Mouse (Mus musculus) kidney, adult 2 months (tissue): Measurements from ENCODE around the gene Tgif2. TPM values are rescaled to one million over a fixed set of nuclear protein-coding genes. Genes with fewer than 3 reads are reported as not detected.
"Not testable (repeated sequence)": the region's sequence is repeated elsewhere in the genome, so short reads cannot be mapped to it uniquely, and the experiment has no call there.

Experiments
- DNase-seq: peaks from one replicate; pipeline ENCODE4 v3.0.0; 2021
- H3K27ac ChIP-seq: fragments of 200-500 bp; 2 replicates; pipeline ENCODE4 v1.5.1; 2012; ENCODE audit warnings: low read depth, low read length, control low read depth, inconsistent platforms; ENCODE audit not compliant: insufficient read depth
- H3K27me3 ChIP-seq: fragments of 200-500 bp; replicated peaks from 2 replicates; pipeline ENCODE4 v1.6.1; 2012; ENCODE audit warnings: mild to moderate bottlenecking, moderate library complexity, low read length, inconsistent platforms; ENCODE audit not compliant: control insufficient read depth, insufficient read depth
- H3K36me3 ChIP-seq: fragments of 200-500 bp; 2 replicates; pipeline ENCODE4 v1.6.1; 2012; ENCODE audit warnings: mild to moderate bottlenecking, moderate library complexity, low read length, inconsistent platforms; ENCODE audit not compliant: control insufficient read depth, insufficient read depth
- H3K4me1 ChIP-seq: fragments of 200-500 bp; 2 replicates; pipeline ENCODE4 v1.6.1; 2011; ENCODE audit warnings: low read length; ENCODE audit not compliant: control insufficient read depth, insufficient read depth
- H3K4me3 ChIP-seq: fragments of 200-500 bp; 2 replicates; pipeline ENCODE4 v1.5.1; 2011; ENCODE audit warnings: mild to moderate bottlenecking, low read depth, low read length, control low read depth; ENCODE audit not compliant: insufficient read depth
- CTCF ChIP-seq: fragments of 200-500 bp; conservative IDR thresholded peaks from 2 replicates; pipeline ENCODE4 v1.5.1; 2011; ENCODE audit warnings: low read depth, mild to moderate bottlenecking, control low read depth, low read length, moderate library complexity, mixed read lengths; ENCODE audit not compliant: insufficient read depth, insufficient read length
- POLR2A ChIP-seq: fragments of 200-500 bp; IDR thresholded peaks from one replicate; pipeline ENCODE4 v1.6.1; 2011; ENCODE audit warnings: low read depth, low read length, control low read depth
- WGBS: fragments of 180-500 bp; shearing (Covaris S2); methylation state at CpG from one replicate; pipeline ENCODE4 v1.1.7; 2018; 5-methylcytosine and 5-hydroxymethylcytosine counted together
- polyA plus RNA-seq: library from polyadenylated mRNA; depleted of rRNA; stranded (reverse); fragments of >200 nt; gene quantifications from 2 replicates; pipeline ENCODE4 v1.2.3, GENCODE M21; 2012; rRNA removed

The Tgif2 gene
- polyA plus RNA-seq, 1 experiment, result 3.8 TPM

- no peak overlapping the region for H3K4me3 ChIP-seq
- H3K27me3 ChIP-seq, result no peaks in the 10 kb centered on the region
- no peaks in the 10 kb centered on the region for H3K4me1 ChIP-seq
- H3K36me3 ChIP-seq, result no peaks in the 10 kb centered on the region
- H3K27ac ChIP-seq, result no peak overlapping the region
- TF ChIP-seq POLR2A, result no peak
- TF ChIP-seq CTCF, result no peak
- no peak for DNase-seq
- WGBS, result 54% methylated on average over 4 of the region's 4 CpGs
These were observed 58.6 kb downstream of the Tgif2 start for GRCm38 (mm10) chr2:156898374-156898773.

- TF ChIP-seq POLR2A (no peak), CTCF (no peak)
- Histone ChIP-seq H3K4me3 (no peak overlapping the region), H3K27me3 (no peaks in the 10 kb centered on the region), H3K4me1 (no peaks in the 10 kb centered on the region), H3K36me3 (no peaks in the 10 kb centered on the region), H3K27ac (no peak overlapping the region)
- 63% methylated on average over 4 of the region's 4 CpGs for WGBS
- no peak for DNase-seq
These were observed 59.4 kb downstream of the Tgif2 start for GRCm38 (mm10) chr2:156899184-156899583.

GRCm38 (mm10) chr2:156901344-156901743, 61.5 kb downstream of the Tgif2 start:
- Histone ChIP-seq H3K27ac (no peak overlapping the region), H3K4me1 (no peaks in the 10 kb centered on the region), H3K36me3 (no peaks in the 10 kb centered on the region), H3K4me3 (no peak overlapping the region), H3K27me3 (no peaks in the 10 kb centered on the region)
- no peak for DNase-seq
- 83% methylated on average over 2 of the region's 2 CpGs for WGBS
- TF ChIP-seq POLR2A (no peak), CTCF (no peak)

GRCm38 (mm10) chr2:156901883-156902282, 62.1 kb downstream of the Tgif2 start:
- Histone ChIP-seq H3K36me3 (no peaks in the 10 kb centered on the region), H3K27ac (no peak overlapping the region), H3K4me3 (no peak overlapping the region), H3K27me3 (no peaks in the 10 kb centered on the region), H3K4me1 (no peaks in the 10 kb centered on the region)
- no peak for DNase-seq
- TF ChIP-seq CTCF (no peak), POLR2A (no peak)
- WGBS, result 70% methylated on average over 6 of the region's 6 CpGs

- not testable (repeated sequence) for H3K4me3 ChIP-seq, H3K4me1 ChIP-seq, DNase-seq, H3K27ac ChIP-seq, H3K27me3 ChIP-seq, H3K36me3 ChIP-seq
- WGBS, result 75% methylated on average over 4 of the region's 4 CpGs
These were observed 62.6 kb downstream of the Tgif2 start for GRCm38 (mm10) chr2:156902411-156902810.

GRCm38 (mm10) chr2:156903367-156903766, 63.6 kb downstream of the Tgif2 start:
- no peak for DNase-seq
- no peaks in the 10 kb centered on the region for H3K4me1 ChIP-seq
- WGBS, result 50% methylated on average over 2 of the region's 2 CpGs
- no peak overlapping the region for H3K27ac ChIP-seq
- H3K4me3 ChIP-seq, result no peak overlapping the region
- no peaks in the 10 kb centered on the region for H3K27me3 ChIP-seq
- TF ChIP-seq POLR2A (no peak), CTCF (no peak)
- H3K36me3 ChIP-seq, result no peaks in the 10 kb centered on the region

Other genes with a start within 250 kb of the Tgif2 start
- gene Dlgap4, start 226.3 kb upstream of the Tgif2 start, polyA plus RNA-seq, result 50.6 and 51.1 TPM in 2 replicates
- gene Myl9, start 64.6 kb upstream of the Tgif2 start, polyA plus RNA-seq, result 155 and 157 TPM in 2 replicates
- 1.1 and 1.2 TPM in 2 replicates for gene 4930518I15Rik, start 17.9 kb downstream of the Tgif2 start, polyA plus RNA-seq
- 127 and 129 TPM in 2 replicates for gene Rab5if, start 23.1 kb downstream of the Tgif2 start, polyA plus RNA-seq
- gene Sla2, start 47.2 kb downstream of the Tgif2 start, polyA plus RNA-seq, result 0.10 and 0.67 TPM in 2 replicates
- gene Ndrg3, start 152.0 kb downstream of the Tgif2 start, polyA plus RNA-seq, result 97.8 and 102 TPM in 2 replicates
- 2.0 and 2.4 TPM in 2 replicates for gene Dsn1, start 167.1 kb downstream of the Tgif2 start, polyA plus RNA-seq
- 5.3 and 5.4 TPM in 2 replicates for gene Soga1, start 239.2 kb downstream of the Tgif2 start, polyA plus RNA-seq
- 11.3 and 12.2 TPM in 2 replicates for gene Tldc2, start 247.0 kb downstream of the Tgif2 start, polyA plus RNA-seq